Mouse (Mus musculus) kidney, adult 9 months (tissue): ENCODE data around the gene Snx11.
"Not testable (repeated sequence)": the region's sequence is repeated elsewhere in the genome, so short reads cannot be mapped to it uniquely, and the experiment has no call there.

Experiments
- DNase-seq: peaks from one replicate; pipeline ENCODE4 v3.0.0; 2022

Gene Snx11

DNA sequence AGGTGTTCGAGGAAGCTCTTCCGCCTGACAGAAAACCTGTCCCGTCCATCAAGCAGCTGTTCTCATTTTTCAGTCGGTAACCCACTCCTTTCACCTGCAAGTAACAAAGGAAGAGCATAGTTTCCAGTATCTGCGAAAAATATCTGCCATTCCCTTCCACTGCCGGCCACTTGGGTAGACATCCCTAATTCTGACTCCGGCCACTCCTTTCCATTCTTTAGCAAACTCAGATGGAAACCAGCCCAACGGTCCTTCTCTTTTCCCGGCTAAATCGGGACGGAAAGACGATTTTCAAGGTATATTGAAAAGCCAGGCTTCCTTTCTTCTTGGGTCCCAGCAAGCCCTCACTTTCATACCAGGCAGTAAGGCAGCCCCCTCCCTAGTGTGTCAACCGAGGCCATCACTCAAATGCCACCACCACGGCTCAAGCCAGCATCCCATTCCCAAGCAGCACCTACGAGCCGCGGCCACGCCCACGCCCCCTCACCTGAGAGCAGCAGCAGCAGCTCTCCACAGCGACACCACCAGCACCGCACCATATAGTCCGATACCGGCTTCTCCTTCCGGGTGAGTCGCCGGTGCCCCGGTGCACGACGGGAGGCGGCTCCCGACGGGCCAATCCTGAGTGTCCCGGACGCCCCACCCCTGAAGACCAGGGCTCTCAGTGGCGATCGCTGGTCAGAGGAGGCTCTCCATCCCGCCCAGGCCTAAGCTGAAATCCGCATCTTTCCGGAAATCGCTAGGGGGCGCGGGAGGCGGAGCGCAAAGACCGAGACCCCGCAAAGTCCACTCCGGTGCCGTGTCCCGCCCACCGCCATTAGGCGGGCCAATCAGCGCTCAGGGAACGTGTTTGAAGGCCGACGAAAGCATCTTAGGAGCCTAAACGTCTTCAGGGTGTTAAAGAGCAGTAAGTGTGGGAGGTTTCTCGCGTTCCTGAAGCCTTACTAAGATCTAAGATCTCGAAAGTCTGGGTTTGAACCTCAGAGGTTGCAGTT lies at the start of gene Snx11:
Snx11 (minus strand) TSS at position 592 of the 995 bp plus-strand sequence.
- DNase-seq = peak; percentile 100

DNA sequence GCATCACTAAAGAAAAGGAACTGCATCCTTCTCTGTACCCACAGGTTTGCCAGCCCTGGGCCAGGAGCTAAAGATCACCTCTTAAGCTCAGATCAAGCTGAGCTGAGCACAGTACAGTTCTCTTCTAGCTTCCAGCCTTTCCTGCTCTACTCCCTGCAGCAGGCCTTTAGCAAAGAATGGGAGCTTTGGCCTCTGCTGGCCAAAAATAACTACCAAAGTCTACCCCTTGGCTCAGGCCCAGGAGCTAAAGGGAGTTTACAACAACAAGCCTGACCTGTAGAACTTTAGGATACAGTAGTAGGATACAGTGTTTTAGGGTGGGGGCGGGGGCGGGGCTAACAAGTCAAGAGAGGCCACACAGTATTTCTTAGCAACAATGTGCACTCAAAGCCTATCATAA lies 49.1 kb upstream of the Snx11 start:
- DNase-seq = peak; percentile 58

GRCm38 (mm10) chr11:96824783-96825495 lies 47.6 kb upstream of the Snx11 start:
- DNase-seq = peak; percentile 62

DNA sequence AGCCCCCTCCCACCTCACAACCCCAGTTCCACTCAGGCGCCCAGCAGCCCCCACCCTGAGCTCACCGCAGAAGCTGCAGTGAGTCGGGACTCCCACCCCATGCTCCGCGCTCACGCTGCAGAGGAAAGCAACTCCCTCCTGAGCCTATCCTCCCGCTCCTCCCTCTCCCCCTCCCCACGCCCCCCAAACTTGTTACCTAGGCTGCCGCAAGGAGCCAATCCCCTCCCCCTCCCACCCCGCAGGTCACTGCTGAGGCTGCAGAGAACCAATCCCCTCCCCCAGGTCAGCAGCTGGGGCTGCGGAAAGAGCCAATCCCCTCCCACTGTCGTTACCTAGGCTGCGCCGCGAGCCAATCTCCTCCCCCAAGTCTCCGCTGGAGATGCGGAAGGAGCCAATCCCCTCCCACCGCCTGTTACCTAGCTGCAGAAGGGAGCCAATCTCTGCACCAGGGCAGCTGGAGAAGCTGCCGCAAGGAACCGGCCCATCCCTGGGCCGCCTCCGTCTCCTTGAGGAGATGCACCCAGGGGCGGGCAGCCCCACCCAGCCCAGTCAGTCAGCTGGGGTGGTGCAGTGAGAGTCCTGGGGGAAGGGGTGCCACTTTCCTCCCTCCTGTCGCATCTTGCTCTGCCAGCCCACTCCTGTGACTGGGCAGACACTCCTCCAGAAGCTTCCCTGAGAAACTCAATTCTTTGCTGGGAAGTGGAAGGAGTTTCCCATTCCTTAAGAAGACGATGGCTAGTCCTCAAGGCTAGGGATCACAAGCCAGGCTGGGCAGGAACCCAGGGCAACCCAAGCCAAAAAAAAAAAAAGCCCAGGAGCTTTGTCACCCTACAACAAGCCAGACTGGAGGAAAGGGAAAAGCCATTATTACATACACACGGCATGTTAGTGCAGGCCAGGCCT lies 46.8 kb upstream of the Snx11 start:
- peak; percentile 91 for DNase-seq

DNA sequence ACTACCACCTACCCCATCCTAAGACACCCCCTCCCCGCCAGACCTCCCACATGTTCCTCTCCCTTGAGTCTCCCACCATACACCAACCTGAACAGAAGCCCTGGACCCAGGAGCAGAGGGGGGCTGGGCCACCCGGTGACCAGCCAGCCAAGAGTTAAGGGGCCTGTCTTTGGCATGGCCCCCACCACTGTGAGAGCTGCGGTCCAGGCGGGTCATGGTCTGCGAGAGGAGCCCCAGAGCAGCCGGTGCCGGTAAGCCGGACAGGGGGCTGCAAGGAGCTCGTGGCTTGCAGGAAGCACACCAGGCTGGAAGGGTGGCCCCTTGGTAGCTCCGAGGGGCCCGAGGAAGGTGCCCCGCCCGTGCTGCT lies 46.1 kb upstream of the Snx11 start:
- DNase-seq = no peak

GRCm38 (mm10) chr11:96822675-96823470 lies 45.5 kb upstream of the Snx11 start:
- DNase-seq = peak; percentile 41

DNA sequence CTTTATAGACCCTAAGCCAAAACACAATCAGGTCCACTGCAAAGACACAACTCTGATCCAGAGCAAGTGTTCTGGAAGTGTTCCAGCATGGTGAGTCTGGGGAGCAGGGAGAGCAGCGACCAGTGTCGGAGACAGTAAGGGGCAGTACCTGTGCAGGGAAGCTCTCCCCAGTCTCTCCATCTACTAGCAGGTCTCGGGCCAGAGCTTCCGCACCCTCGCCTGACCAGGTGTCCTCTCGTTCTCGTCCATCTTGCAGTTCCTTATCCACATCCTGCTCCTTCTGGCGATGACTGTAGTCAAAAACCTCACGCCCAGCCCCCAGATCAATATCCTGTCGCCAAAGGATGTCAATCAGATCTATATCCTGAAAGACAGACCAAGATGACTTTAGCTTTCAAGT lies 44.6 kb upstream of the Snx11 start:
- DNase-seq = no peak

GRCm38 (mm10) chr11:96818128-96818710 lies 40.9 kb upstream of the Snx11 start:
- DNase-seq = no peak

GRCm38 (mm10) chr11:96816979-96817378 lies 39.6 kb upstream of the Snx11 start:
- no peak for DNase-seq

GRCm38 (mm10) chr11:96816494-96816893 lies 39.1 kb upstream of the Snx11 start:
- DNase-seq = no peak

DNA sequence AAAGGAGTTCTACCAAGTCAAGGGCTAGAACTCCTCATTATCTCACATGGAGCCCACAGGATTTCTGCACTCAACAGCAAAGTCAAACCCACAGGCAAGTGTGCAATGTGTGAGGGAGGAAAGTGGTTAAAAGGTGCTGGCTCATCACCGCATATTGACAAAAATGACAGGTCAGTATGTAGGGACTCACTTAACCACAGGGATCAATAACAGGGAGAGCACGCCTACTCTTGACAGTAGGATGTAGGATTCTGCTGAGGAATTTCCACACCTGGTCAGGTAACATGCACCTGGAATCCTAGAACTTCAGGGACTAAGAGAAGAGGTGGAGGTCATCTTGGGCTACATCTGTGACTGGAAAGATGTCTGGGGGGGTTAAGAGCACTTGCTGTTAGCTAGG lies 38.5 kb upstream of the Snx11 start:
- DNase-seq = no peak

GRCm38 (mm10) chr11:96814443-96814842 lies 37.1 kb upstream of the Snx11 start:
- DNase-seq = no peak

- DNase-seq = no peak
These were observed 36.6 kb upstream of the Snx11 start for GRCm38 (mm10) chr11:96813920-96814319.

GRCm38 (mm10) chr11:96813455-96813854 lies 36.1 kb upstream of the Snx11 start:
- DNase-seq = no peak

DNA sequence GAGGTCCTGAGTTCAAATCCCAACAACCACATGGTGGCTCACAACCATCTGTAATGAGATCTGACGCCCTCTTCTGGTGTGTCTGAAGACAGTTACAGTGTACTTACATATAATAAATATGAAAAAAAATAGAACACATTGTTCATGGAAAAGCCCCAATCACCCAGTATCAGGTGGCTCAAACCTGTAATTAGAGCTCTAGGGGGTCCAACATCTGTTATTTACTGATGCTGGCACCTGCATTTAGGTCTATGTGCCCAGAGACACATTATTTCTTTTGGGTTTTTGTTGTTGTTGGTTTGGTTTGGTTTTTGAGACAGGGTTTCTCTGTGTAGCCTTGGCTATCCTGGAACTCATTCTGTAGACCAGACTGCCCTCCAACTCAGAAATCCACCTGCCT lies 33.8 kb upstream of the Snx11 start:
- not testable (repeated sequence) for DNase-seq

DNA sequence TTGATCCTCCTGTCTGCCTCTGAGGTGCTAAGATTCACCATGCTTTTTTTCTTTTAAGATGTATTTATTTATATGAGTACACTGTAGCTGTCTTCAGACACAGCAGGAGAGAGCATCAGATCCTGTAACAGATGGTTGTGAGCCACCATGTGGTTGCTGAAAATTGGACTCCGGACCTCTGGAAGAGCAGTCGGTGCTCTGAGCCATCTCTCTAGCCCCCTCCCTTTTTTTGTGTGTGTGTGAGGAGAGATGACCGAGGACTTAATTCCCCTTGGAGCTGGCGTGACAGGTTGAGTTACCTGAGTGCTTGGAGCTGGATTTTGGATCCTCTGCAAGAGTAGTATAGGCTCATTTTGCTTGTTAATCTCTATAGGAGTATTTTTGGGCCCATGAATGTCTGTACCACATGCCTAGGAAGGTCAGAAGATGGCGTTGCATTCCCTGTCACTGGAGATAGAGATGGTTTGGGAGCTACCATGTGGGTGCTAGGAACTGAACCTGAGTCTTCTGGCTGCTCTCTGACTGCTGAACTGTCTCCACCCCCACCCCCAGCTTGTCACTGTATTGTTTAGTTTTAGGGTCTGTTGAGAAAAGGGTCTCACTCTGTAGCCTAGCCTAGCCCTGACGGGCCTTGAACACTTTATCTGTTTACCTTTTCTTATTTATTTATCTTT lies 32.3 kb upstream of the Snx11 start:
- DNase-seq = no peak

DNA sequence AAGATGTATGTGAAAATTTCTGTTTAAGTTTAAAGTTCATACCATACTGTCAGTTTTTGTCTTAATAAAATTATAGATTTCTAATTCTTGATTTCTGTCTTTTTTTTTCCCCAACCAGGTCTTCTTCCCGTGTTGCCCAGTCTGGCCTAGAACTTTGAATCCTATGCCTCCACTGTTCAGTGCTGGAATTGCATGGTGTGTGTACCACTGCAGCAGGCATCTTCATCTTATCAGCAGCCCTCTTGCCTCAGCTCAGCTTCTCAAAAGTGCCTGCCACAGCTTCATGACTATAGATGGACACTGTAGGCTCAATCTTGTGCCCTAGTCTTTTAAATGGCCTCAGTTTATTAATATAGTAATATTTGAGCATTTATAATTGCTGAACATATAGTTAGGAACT lies 30.7 kb upstream of the Snx11 start:
- no peak for DNase-seq

GRCm38 (mm10) chr11:96805606-96806005 lies 28.2 kb upstream of the Snx11 start:
- no peak for DNase-seq

- no peak for DNase-seq
These were observed 22.2 kb upstream of the Snx11 start for GRCm38 (mm10) chr11:96799511-96799910.

GRCm38 (mm10) chr11:96796586-96796985 lies 19.2 kb upstream of the Snx11 start:
- peak; percentile 19 for DNase-seq

- DNase-seq = no peak
These were observed 18.7 kb upstream of the Snx11 start for GRCm38 (mm10) chr11:96796081-96796480.
